Mouse (Mus musculus) ES-Bruce4 (cell line): ENCODE measurements at regions not wholly inside any gene's neighbourhood (a gene's known extent, or its start where the extent isn't known, plus 50 kb on each side); places are given as distances from the start of the nearest gene placed in this dataset.

Source experiments
- EP300 ChIP-seq: IDR thresholded peaks from 2 replicates; pipeline ENCODE4 v1.6.1; 2011; ENCODE audit warnings: low read depth, low read length; ENCODE audit not compliant: insufficient read depth
- POLR2A ChIP-seq: IDR thresholded peaks from one replicate; pipeline ENCODE4 v1.8.1; 2011; ENCODE audit warnings: low read length; ENCODE audit not compliant: insufficient read depth

- no peak for TF ChIP-seq POLR2A
- TF ChIP-seq EP300, result no peak
Measured at GRCm38 (mm10) chr2:124792633-124793036, 275.3 kb upstream of the Slc24a5 start.
